Mouse (Mus musculus): ENCODE data around the gene Slc51b. TPM values are rescaled to one million over a fixed set of nuclear protein-coding genes. Genes with fewer than 3 reads are reported as not detected.

Slc51b gene
- polyA plus RNA-seq, 1 experiment from 2014 or later, result not detected

GRCm38 (mm10) chr9:65386373-65387140, 36.2 kb downstream of the Slc51b start:
- no peak overlapping the region for H3K4me2 ChIP-seq (ENCODE audit: low read depth, low read length)
- no peaks in the 10 kb centered on the region for H3K36me3 ChIP-seq (ENCODE audit: control insufficient read depth, insufficient read depth, low read length)
- peaks cover 15% of the 10 kb centered on the region for H3K27me3 ChIP-seq (ENCODE audit: control insufficient read depth, insufficient read depth, low read length)
- H3K4me3 ChIP-seq (ENCODE audit: low read depth, low read length), result no peak overlapping the region
- H3K27ac ChIP-seq (ENCODE audit: low read depth, low read length), result no peak overlapping the region
- no peaks in the 10 kb centered on the region for H3K9me3 ChIP-seq (ENCODE audit: control insufficient read depth, low read length)
- ATAC-seq (ENCODE audit: low read depth), result no peak
- WGBS, result 12% methylated on average over 8 of the region's 8 CpGs
- H3K4me1 ChIP-seq (ENCODE audit: control insufficient read depth, insufficient read depth, low read length), result no peaks in the 10 kb centered on the region
- no peak overlapping the region for H3K9ac ChIP-seq (replicated peaks; ENCODE audit: low read depth, low read length)

GRCm38 (mm10) chr9:65384276-65384675, 38.5 kb downstream of the Slc51b start:
- 44% methylated on average over 3 of the region's 3 CpGs for WGBS
- ATAC-seq (ENCODE audit: low read depth), result no peak
- H3K4me2 ChIP-seq (ENCODE audit: low read depth, low read length), result no peak overlapping the region

GRCm38 (mm10) chr9:65382751-65383097, 40.0 kb downstream of the Slc51b start:
- Histone ChIP-seq H3K4me2 (ENCODE audit: low read depth, low read length) (no peak overlapping the region), H3K27ac (ENCODE audit: low read depth, low read length) (no peak overlapping the region), H3K9ac (replicated peaks; ENCODE audit: low read depth, low read length) (no peak overlapping the region), H3K4me3 (ENCODE audit: low read depth, low read length) (no peak overlapping the region), H3K4me1 (ENCODE audit: control insufficient read depth, insufficient read depth, low read length) (no peaks in the 10 kb centered on the region), H3K27me3 (ENCODE audit: control insufficient read depth, insufficient read depth, low read length) (no peaks in the 10 kb centered on the region), H3K36me3 (ENCODE audit: control insufficient read depth, insufficient read depth, low read length) (no peaks in the 10 kb centered on the region; the same call in 1 of the 2 replicates), H3K9me3 (ENCODE audit: control insufficient read depth, low read length) (no peaks in the 10 kb centered on the region)
- no peak for ATAC-seq (ENCODE audit: low read depth)
- 58% methylated on average over 3 of the region's 3 CpGs for WGBS

More at GRCm38 (mm10) chr9:65384276-65384675, 38.5 kb downstream of the Slc51b start:
- Histone ChIP-seq H3K9me3 (ENCODE audit: control insufficient read depth, low read length) (no peaks in the 10 kb centered on the region), H3K27ac (ENCODE audit: low read depth, low read length) (no peak overlapping the region), H3K36me3 (ENCODE audit: control insufficient read depth, insufficient read depth, low read length) (no peaks in the 10 kb centered on the region; the same call in 1 of the 2 replicates), H3K4me3 (ENCODE audit: low read depth, low read length) (no peak overlapping the region), H3K4me1 (ENCODE audit: control insufficient read depth, insufficient read depth, low read length) (no peaks in the 10 kb centered on the region), H3K9ac (replicated peaks; ENCODE audit: low read depth, low read length) (no peak overlapping the region), H3K27me3 (ENCODE audit: control insufficient read depth, insufficient read depth, low read length) (no peaks in the 10 kb centered on the region)

GRCm38 (mm10) chr9:65382031-65382750, 40.6 kb downstream of the Slc51b start:
- no peaks in the 10 kb centered on the region for H3K9me3 ChIP-seq (ENCODE audit: control insufficient read depth, low read length)
- H3K4me1 ChIP-seq (ENCODE audit: control insufficient read depth, insufficient read depth, low read length), result no peaks in the 10 kb centered on the region
- WGBS, result 82% methylated on average over 6 of the region's 6 CpGs
- H3K27ac ChIP-seq (ENCODE audit: low read depth, low read length), result no peak overlapping the region
- no peak for ATAC-seq (ENCODE audit: low read depth)
- no peak overlapping the region for H3K4me2 ChIP-seq (ENCODE audit: low read depth, low read length)
- no peak overlapping the region for H3K4me3 ChIP-seq (ENCODE audit: low read depth, low read length)
- H3K36me3 ChIP-seq (ENCODE audit: control insufficient read depth, insufficient read depth, low read length), result no peaks in the 10 kb centered on the region; the same call in 1 of the 2 replicates
- H3K27me3 ChIP-seq (ENCODE audit: control insufficient read depth, insufficient read depth, low read length), result no peaks in the 10 kb centered on the region
- no peak overlapping the region for H3K9ac ChIP-seq (replicated peaks; ENCODE audit: low read depth, low read length)

GRCm38 (mm10) chr9:65381017-65381590, 41.7 kb downstream of the Slc51b start:
- no peaks in the 10 kb centered on the region for H3K9me3 ChIP-seq (ENCODE audit: control insufficient read depth, low read length)
- no peaks in the 10 kb centered on the region for H3K27me3 ChIP-seq (ENCODE audit: control insufficient read depth, insufficient read depth, low read length)
- no peaks in the 10 kb centered on the region for H3K4me1 ChIP-seq (ENCODE audit: control insufficient read depth, insufficient read depth, low read length)
- H3K9ac ChIP-seq (replicated peaks; ENCODE audit: low read depth, low read length), result no peak overlapping the region
- WGBS, result 81% methylated on average over 4 of the region's 4 CpGs
- no peak for ATAC-seq (ENCODE audit: low read depth)
- no peak overlapping the region for H3K4me2 ChIP-seq (ENCODE audit: low read depth, low read length)
- no peaks in the 10 kb centered on the region; the same call in 1 of the 2 replicates for H3K36me3 ChIP-seq (ENCODE audit: control insufficient read depth, insufficient read depth, low read length)
- H3K4me3 ChIP-seq (ENCODE audit: low read depth, low read length), result no peak overlapping the region
- no peak overlapping the region for H3K27ac ChIP-seq (ENCODE audit: low read depth, low read length)

GRCm38 (mm10) chr9:65375163-65375934, 47.4 kb downstream of the Slc51b start:
- no peaks in the 10 kb centered on the region for H3K4me1 ChIP-seq (ENCODE audit: control insufficient read depth, insufficient read depth, low read length)
- ATAC-seq (ENCODE audit: low read depth), result no peak
- no peaks in the 10 kb centered on the region for H3K27me3 ChIP-seq (ENCODE audit: control insufficient read depth, insufficient read depth, low read length)
- H3K9me3 ChIP-seq (ENCODE audit: control insufficient read depth, low read length), result no peaks in the 10 kb centered on the region
- H3K4me2 ChIP-seq (ENCODE audit: low read depth, low read length), result no peak overlapping the region
- no peak overlapping the region for H3K4me3 ChIP-seq (ENCODE audit: low read depth, low read length)
- WGBS, result 75% methylated on average over 9 of the region's 9 CpGs
- H3K27ac ChIP-seq (ENCODE audit: low read depth, low read length), result no peak overlapping the region
- H3K9ac ChIP-seq (replicated peaks; ENCODE audit: low read depth, low read length), result no peak overlapping the region
- no peaks in the 10 kb centered on the region; the same call in 1 of the 2 replicates for H3K36me3 ChIP-seq (ENCODE audit: control insufficient read depth, insufficient read depth, low read length)

GRCm38 (mm10) chr9:65374468-65375162, 48.1 kb downstream of the Slc51b start:
- Histone ChIP-seq H3K36me3 (ENCODE audit: control insufficient read depth, insufficient read depth, low read length) (no peaks in the 10 kb centered on the region; the same call in 1 of the 2 replicates), H3K4me3 (ENCODE audit: low read depth, low read length) (no peak overlapping the region), H3K4me1 (ENCODE audit: control insufficient read depth, insufficient read depth, low read length) (no peaks in the 10 kb centered on the region), H3K9ac (replicated peaks; ENCODE audit: low read depth, low read length) (no peak overlapping the region), H3K27me3 (ENCODE audit: control insufficient read depth, insufficient read depth, low read length) (no peaks in the 10 kb centered on the region), H3K27ac (ENCODE audit: low read depth, low read length) (no peak overlapping the region), H3K4me2 (ENCODE audit: low read depth, low read length) (no peak overlapping the region), H3K9me3 (ENCODE audit: control insufficient read depth, low read length) (no peaks in the 10 kb centered on the region)
- no peak for ATAC-seq (ENCODE audit: low read depth)
- 82% methylated on average over 5 of the region's 5 CpGs for WGBS

- WGBS, result 76% methylated on average over 4 of the region's 4 CpGs
- Histone ChIP-seq H3K4me2 (ENCODE audit: low read depth, low read length) (no peak overlapping the region), H3K4me1 (ENCODE audit: control insufficient read depth, insufficient read depth, low read length) (no peaks in the 10 kb centered on the region), H3K9ac (replicated peaks; ENCODE audit: low read depth, low read length) (no peak overlapping the region), H3K27ac (ENCODE audit: low read depth, low read length) (no peak overlapping the region), H3K4me3 (ENCODE audit: low read depth, low read length) (no peak overlapping the region), H3K9me3 (ENCODE audit: control insufficient read depth, low read length) (no peaks in the 10 kb centered on the region), H3K27me3 (ENCODE audit: control insufficient read depth, insufficient read depth, low read length) (no peaks in the 10 kb centered on the region), H3K36me3 (ENCODE audit: control insufficient read depth, insufficient read depth, low read length) (no peaks in the 10 kb centered on the region; the same call in 1 of the 2 replicates)
- ATAC-seq (ENCODE audit: low read depth), result no peak
Measured at GRCm38 (mm10) chr9:65372449-65372848, 50.3 kb downstream of the Slc51b start.

Data from neural tube, embryonic 14.5 days (tissue).